Mouse (Mus musculus): Measurements from ENCODE around the gene AC131692.1. TPM values are rescaled to one million over a fixed set of nuclear protein-coding genes. Genes with fewer than 3 reads are reported as not detected.

The AC131692.1 gene
- total and polyA plus RNA-seq, 3 experiments: 0.39 to 2.9 TPM; not detected in 1

DNA sequence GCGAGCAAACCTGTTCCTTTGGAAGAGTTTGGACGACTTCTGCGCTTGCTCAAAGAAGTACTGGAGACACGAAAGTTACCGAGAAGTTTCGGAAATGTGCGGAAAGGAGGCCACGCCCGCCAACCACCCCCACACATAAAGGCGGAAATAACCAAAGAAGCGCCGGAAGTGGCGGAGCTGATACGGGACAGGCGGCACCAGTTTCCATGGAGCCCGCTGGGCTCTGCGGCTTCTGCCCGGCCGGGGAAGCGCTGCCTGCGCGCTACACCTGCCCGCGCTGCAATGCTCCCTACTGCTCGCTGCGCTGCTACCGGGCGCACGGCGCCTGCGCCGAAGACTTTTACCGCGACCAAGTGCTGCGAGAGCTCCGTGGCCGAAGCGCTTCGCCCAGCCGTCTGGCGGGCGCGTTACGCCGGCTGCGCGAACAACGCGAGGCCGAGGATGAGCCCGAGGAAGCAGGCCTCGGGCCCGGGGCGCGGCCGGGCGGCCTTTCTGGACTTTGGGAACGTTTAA lies 33.1 kb upstream of the AC131692.1 start, which contains the start of gene Znhit2:
Gene Znhit2, plus strand, starts transcription at position 172 of the 513 bp plus-strand sequence.
- Histone ChIP-seq H3K9ac (ENCODE audit: control insufficient read depth, low read depth, low read length, poor library complexity, severe bottlenecking) (peak within 1 kb of the TSS; percentile 93), H3K36me3 (ENCODE audit: control insufficient read depth in 1 of 2, insufficient read depth in 2 of 2, low read length in 2 of 2) (peaks cover 3 to 20% of the 10 kb centered on the region in 2 experiments; a peak in 3 of 4 replicates), H3K4me1 (ENCODE audit: control insufficient read depth in 1 of 2, insufficient read depth in 2 of 2, low read length in 2 of 2) (peaks cover 0 to 16% of the 10 kb centered on the region in 2 experiments; a peak in 1 of 4 replicates), H3K79me2 (ENCODE audit: control insufficient read depth, insufficient read depth, low read length, poor library complexity) (peaks cover 45% of the 10 kb centered on the region), H3K27ac (ENCODE audit: control insufficient read depth, low read depth, low read length) (peak within 1 kb of the TSS; percentile 89), H3K4me3 (ENCODE audit: control insufficient read depth in 1 of 2, insufficient read depth in 1 of 2, low read depth in 2 of 2, low read length in 2 of 2) (peak within 1 kb of the TSS; percentile 73 to 83), H3K27me3 (ENCODE audit: control insufficient read depth in 1 of 2, insufficient read depth in 2 of 2, low read length in 2 of 2) (no peaks in the 10 kb centered on the region), H3K9me3 (replicated peaks; ENCODE audit: insufficient read depth, low read length) (no peaks in the 10 kb centered on the region)
- peak; percentile 97 for DNase-seq (ENCODE audit: low read depth, low spot score)
- TF ChIP-seq HCFC1 (IDR thresholded peaks at IDR 0.05; ENCODE audit: low read depth, low read length): peak; percentile 89
- peak; percentile 46; the same call in 1 of the 2 replicates for TF ChIP-seq MYC (IDR thresholded peaks at IDR 0.05; ENCODE audit: low read depth, low read length)
- TF ChIP-seq NELFE (IDR thresholded peaks at IDR 0.05; ENCODE audit: low read depth, low read length): peak; percentile 83
- TF ChIP-seq TBP (IDR thresholded peaks at IDR 0.05; ENCODE audit: low read depth, low read length): peak; percentile 87
- TF ChIP-seq SIN3A (IDR thresholded peaks at IDR 0.05; ENCODE audit: low read length): peak; percentile 95
- TF ChIP-seq EP300 (IDR thresholded peaks at IDR 0.05; ENCODE audit: low read depth in 1 of 2, low read length in 2 of 2): peak in 1 of 2 experiments; percentile 21; a peak in 1 of 4 replicates
- TF ChIP-seq UBTF (IDR thresholded peaks at IDR 0.05; ENCODE audit: borderline replicate concordance, insufficient read depth, low read depth, low read length): peak; percentile 100
- TF ChIP-seq ZMIZ1 (IDR thresholded peaks at IDR 0.05; ENCODE audit: low read depth, low read length): peak; percentile 16; the same call in 1 of the 2 replicates
- no peak for TF ChIP-seq ZKSCAN1 (IDR thresholded peaks at IDR 0.05; ENCODE audit: low read depth, low read length)
- TF ChIP-seq GATA1 (IDR thresholded peaks at IDR 0.05; ENCODE audit: low read depth, low read length): peak; percentile 85
- 0 out of 2 replicates have a peak, but pooled peaks have one; percentile 16 for TF ChIP-seq E2F4 (IDR thresholded peaks at IDR 0.05; ENCODE audit: borderline replicate concordance, low read depth, low read length)
- no peak for TF ChIP-seq ZNF384 (IDR thresholded peaks at IDR 0.05; ENCODE audit: low read depth, low read length)
- peak; percentile 84 for TF ChIP-seq MXI1 (IDR thresholded peaks at IDR 0.05; ENCODE audit: low read depth, low read length)
- no peak for TF ChIP-seq CHD2 (IDR thresholded peaks at IDR 0.05; ENCODE audit: low read length)
- TF ChIP-seq ELF1 (IDR thresholded peaks at IDR 0.05; ENCODE audit: low read depth, low read length): peak; percentile 86
- peak; percentile 53 for TF ChIP-seq KAT2A (conservative IDR thresholded peaks at IDR 0.05; ENCODE audit: low read depth, low read length)
- TF ChIP-seq SMC3 (IDR thresholded peaks at IDR 0.05; ENCODE audit: low read depth, low read length): no peak
- TF ChIP-seq USF1 (IDR thresholded peaks at IDR 0.05; ENCODE audit: low read depth, low read length): no peak
- TF ChIP-seq TCF12 (IDR thresholded peaks at IDR 0.05; ENCODE audit: low read depth, low read length): peak; percentile 70
- 0 out of 2 replicates have a peak, but pooled peaks have one; percentile 36 for TF ChIP-seq ETS1 (IDR thresholded peaks at IDR 0.05; ENCODE audit: low read depth, low read length)
- TF ChIP-seq NRF1 (IDR thresholded peaks at IDR 0.05; ENCODE audit: insufficient read depth, low read depth, low read length, poor library complexity, severe bottlenecking): peak; percentile 70
- TF ChIP-seq POLR2A (IDR thresholded peaks at IDR 0.05; ENCODE audit: control insufficient read depth in 1 of 2, insufficient read depth in 1 of 2, low read depth in 1 of 2, low read length in 2 of 2, poor library complexity in 1 of 2): peak; percentile 85 to 91
- 0 out of 2 replicates have a peak, but pooled peaks have one; percentile 40 for TF ChIP-seq MAZ (IDR thresholded peaks at IDR 0.05; ENCODE audit: low read depth, low read length)
- no peak for TF ChIP-seq BHLHE40 (IDR thresholded peaks at IDR 0.05; ENCODE audit: borderline replicate concordance, low read depth, low read length)
